Mouse (Mus musculus): ENCODE data around the gene Tnfrsf4.

GRCm38 (mm10) chr4:156054130-156054529 lies 40.5 kb downstream of the Tnfrsf4 start:
- TF ChIP-seq POLR2A (IDR thresholded peaks at IDR 0.05; ENCODE audit: borderline replicate concordance, control insufficient read depth, low read depth, low read length) = no peak
- no peak for TF ChIP-seq CTCF (IDR thresholded peaks at IDR 0.05; ENCODE audit: control insufficient read depth, insufficient read depth, low read length)
